Mouse (Mus musculus): Measurements from ENCODE around the gene Nans.

The Nans gene

GRCm38 (mm10) chr4:46485696-46486417 lies 3.2 kb upstream of the Nans start:
- DNase-seq (ENCODE audit: inconsistent ontology term) = no peak

GRCm38 (mm10) chr4:46487348-46487747 lies 1.7 kb upstream of the Nans start:
- DNase-seq (ENCODE audit: inconsistent ontology term) = no peak

- no peak for DNase-seq (ENCODE audit: inconsistent ontology term)
Observed at GRCm38 (mm10) chr4:46493071-46493470, 4.0 kb downstream of the Nans start.

- DNase-seq (ENCODE audit: inconsistent ontology term) = no peak
Observed at GRCm38 (mm10) chr4:46495543-46495942, 6.5 kb downstream of the Nans start.

- DNase-seq (ENCODE audit: inconsistent ontology term) = peak; percentile 30
Observed at GRCm38 (mm10) chr4:46497286-46497892, 8.3 kb downstream of the Nans start.

GRCm38 (mm10) chr4:46498511-46498910 lies 9.5 kb downstream of the Nans start:
- no peak for DNase-seq (ENCODE audit: inconsistent ontology term)

- DNase-seq (ENCODE audit: inconsistent ontology term) = no peak
Observed at GRCm38 (mm10) chr4:46498976-46499375, 9.9 kb downstream of the Nans start.

GRCm38 (mm10) chr4:46502606-46503502 lies 13.8 kb downstream of the Nans start:
- no peak for DNase-seq (ENCODE audit: inconsistent ontology term)

GRCm38 (mm10) chr4:46503881-46504280 lies 14.8 kb downstream of the Nans start:
- DNase-seq (ENCODE audit: inconsistent ontology term) = no peak

- no peak for DNase-seq (ENCODE audit: inconsistent ontology term)
Observed at GRCm38 (mm10) chr4:46505361-46506057, 16.5 kb downstream of the Nans start.

- DNase-seq (ENCODE audit: inconsistent ontology term) = peak; percentile 98
Observed at GRCm38 (mm10) chr4:46506801-46507610, 18.0 kb downstream of the Nans start.

GRCm38 (mm10) chr4:46507736-46508460 lies 18.9 kb downstream of the Nans start:
- DNase-seq (ENCODE audit: inconsistent ontology term) = peak; percentile 72

- no peak for DNase-seq (ENCODE audit: inconsistent ontology term)
Observed at GRCm38 (mm10) chr4:46520491-46520890, 31.4 kb downstream of the Nans start.

- DNase-seq (ENCODE audit: inconsistent ontology term) = no peak
Observed at GRCm38 (mm10) chr4:46521457-46521856, 32.4 kb downstream of the Nans start.

- DNase-seq (ENCODE audit: inconsistent ontology term) = no peak
Observed at GRCm38 (mm10) chr4:46523324-46523723, 34.3 kb downstream of the Nans start.

- no peak for DNase-seq (ENCODE audit: inconsistent ontology term)
Observed at GRCm38 (mm10) chr4:46526226-46526625, 37.2 kb downstream of the Nans start.

GRCm38 (mm10) chr4:46526798-46527557 lies 37.9 kb downstream of the Nans start:
- DNase-seq (ENCODE audit: inconsistent ontology term) = no peak

GRCm38 (mm10) chr4:46527558-46527926 lies 38.5 kb downstream of the Nans start:
- DNase-seq (ENCODE audit: inconsistent ontology term) = peak; percentile 32

- no peak for DNase-seq (ENCODE audit: inconsistent ontology term)
Observed at GRCm38 (mm10) chr4:46529722-46530121, 40.7 kb downstream of the Nans start.

- DNase-seq (ENCODE audit: inconsistent ontology term) = no peak
Observed at GRCm38 (mm10) chr4:46532511-46532910, 43.5 kb downstream of the Nans start.
